Mouse (Mus musculus): Measurements from ENCODE around the gene Zfp27.
A peak's percentile ranks its signal among the peaks of the same experiment; 100 is the strongest.
"Not testable (repeated sequence)": the region's sequence is repeated elsewhere in the genome, so short reads cannot be mapped to it uniquely, and the experiment has no call there.

Gene Zfp27

DNA sequence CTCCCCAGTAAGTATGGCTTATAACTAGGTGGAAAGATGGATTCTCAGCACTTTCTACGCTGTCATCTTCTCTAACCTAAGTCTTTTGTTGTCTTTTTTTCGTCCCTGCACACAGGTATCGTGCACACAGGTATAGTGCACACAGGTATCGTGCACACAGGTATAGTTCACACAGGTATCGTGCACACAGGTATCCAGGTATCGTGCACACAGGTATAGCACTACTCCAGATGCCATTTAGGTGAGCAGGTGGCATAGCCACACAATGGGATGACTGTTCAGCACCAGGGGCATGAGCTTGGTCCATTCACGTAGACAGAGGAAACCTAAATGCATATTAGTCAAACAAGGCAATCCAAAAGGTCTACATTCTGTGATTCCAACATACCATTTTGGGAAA lies 15.9 kb downstream of the Zfp27 start:
- no peak for DNase-seq (ENCODE audit: extremely low spot score)

DNA sequence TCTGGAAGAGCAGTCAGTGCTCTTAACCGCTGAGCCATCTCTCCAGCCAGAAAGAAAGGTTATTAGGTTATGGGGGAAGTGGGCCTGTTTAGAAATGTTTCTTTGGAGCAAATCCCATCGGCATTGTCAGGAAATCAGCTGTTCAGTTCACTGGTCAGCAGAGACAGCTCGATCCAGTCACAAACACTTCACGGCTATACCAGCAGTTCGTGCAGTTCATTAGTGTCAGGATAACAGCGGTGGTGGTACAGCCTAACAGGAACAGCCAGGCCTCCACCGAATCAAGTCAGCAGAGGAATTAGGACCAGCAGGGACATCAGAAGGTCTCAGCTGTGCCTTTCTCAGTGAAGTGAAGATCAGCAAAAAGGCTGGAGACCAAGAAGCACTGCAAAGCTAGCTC lies 25.5 kb downstream of the Zfp27 start:
- DNase-seq (ENCODE audit: extremely low spot score): no peak

DNA sequence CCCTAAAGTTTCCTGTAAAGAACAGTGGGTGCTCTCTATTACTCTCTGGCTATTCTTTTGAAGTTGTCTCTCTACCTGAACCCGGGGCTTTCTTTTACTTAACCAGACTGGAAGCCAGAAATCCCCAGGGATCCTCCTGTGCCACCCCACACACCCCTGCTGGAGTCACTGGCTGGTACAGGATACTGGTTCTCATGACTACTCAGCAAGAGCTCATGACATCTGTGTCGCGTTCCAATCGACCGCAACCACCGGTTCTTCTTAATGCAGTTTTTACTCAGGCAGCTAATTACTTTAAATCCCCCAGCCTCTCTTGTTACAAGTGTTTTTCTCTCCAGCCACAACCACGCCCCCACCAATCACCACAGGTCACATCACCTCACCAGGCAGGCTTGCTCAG lies 26.3 kb downstream of the Zfp27 start:
- DNase-seq (ENCODE audit: extremely low spot score): no peak

DNA sequence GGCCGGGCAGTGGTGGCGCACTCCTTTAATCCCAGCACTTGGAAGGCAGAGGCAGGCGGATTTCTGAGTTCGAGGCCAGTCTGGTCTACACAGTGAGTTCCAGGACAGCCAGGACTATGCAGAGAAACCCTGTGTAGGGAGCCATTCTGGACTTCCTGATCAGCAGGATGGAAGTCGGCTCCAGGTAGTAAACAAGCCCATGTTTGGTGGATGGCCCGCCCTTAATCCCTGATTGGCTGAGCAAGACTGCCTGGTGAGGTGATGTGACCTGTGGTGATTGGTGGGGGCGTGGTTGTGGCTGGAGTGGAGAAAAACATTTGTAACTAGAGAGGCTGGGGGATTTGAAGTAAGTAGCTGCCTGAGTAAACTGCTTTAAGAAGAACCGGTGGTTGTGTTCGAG lies 28.8 kb downstream of the Zfp27 start:
- not testable (repeated sequence) for DNase-seq (ENCODE audit: extremely low spot score)

DNA sequence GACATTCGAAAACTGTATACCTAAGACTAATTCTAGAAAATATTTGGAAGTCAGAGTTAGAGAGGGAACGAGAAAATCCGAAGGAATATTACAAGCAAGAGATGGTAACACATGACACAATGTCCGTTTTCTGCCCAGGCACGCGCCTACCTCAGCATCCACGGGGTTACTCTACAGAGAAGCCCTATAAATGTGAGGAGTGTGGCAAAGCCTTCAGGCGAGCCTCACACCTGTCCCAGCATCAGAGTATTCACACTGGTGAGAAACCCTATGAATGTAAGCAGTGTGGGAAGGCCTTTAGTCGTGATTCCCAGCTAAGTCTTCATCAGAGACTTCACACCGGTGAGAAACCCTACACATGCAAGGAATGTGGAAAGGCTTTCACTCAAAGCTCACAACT lies 32.1 kb downstream of the Zfp27 start:
- DNase-seq (ENCODE audit: extremely low spot score): no peak

DNA sequence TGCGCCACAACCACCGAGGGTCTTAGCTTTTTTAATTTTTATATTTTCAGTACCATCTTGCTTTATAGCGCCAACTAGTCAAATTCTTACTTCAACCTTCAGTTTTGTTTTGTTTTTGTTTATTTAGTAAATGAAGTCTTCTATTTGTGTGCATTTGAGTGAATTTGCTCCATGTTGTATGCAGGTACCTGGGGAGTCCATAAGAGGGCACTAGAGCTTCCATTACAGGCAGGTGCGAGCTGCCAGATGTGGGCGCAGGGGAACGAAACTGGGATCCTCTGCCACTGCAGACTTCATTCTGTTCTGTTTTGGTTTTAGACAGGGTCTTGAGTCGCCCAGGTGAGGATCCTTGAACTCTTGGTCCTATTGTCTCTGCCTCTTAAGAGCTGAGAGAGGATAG lies 44.7 kb downstream of the Zfp27 start:
- DNase-seq (ENCODE audit: extremely low spot score): no peak

DNA sequence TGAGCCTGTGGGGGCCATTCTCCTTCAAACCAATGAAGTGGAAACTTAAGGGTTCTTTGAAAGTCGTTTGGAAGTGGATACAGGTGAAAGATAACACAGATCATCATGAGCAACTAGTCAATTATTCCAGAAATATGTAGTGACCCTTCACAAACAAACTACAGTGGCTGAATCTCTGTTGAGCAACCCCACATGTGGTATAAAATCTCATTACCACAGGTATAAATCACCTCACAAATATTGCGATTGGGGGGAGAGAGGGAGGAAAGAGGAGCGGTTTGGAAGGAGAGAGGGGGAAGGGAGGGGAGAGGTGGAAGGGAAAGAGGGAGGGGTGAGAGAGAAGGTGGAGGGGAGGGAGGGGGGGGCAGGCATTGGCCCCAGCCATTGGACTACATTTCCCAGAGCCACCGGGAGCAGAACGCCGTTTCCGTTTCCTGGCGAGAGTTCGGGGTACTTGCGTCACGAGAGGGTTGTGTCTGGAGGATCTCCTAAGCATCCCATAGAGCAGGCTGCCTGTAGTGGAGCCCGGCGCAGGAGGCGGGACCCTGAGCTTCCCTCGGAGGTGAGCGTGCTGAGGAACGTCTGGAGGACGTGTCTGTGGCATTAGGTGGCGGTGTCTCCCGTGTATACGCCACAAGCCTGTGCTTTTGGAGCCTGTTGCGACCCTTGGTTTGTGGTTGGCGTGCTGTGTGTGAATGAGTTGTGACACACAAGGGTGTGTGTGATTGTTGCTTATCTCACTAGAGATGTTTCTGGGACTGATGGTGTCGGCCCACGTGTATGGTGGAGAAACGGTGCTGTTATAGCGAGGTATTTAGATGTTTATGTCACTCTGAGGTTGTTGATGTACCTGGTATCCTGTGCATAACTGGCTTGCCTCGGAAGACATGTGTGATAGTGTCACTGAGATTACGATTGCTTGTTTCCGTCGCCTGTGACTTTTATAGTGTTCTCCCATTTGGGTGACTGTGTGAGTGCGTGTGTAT lies 46.5 kb downstream of the Zfp27 start, which contains the start of gene Zfp420:
Gene Zfp420 (plus strand): TSS at position 448 of the 986 bp plus-strand sequence.
- peak; percentile 87 for DNase-seq (ENCODE audit: extremely low spot score)

DNA sequence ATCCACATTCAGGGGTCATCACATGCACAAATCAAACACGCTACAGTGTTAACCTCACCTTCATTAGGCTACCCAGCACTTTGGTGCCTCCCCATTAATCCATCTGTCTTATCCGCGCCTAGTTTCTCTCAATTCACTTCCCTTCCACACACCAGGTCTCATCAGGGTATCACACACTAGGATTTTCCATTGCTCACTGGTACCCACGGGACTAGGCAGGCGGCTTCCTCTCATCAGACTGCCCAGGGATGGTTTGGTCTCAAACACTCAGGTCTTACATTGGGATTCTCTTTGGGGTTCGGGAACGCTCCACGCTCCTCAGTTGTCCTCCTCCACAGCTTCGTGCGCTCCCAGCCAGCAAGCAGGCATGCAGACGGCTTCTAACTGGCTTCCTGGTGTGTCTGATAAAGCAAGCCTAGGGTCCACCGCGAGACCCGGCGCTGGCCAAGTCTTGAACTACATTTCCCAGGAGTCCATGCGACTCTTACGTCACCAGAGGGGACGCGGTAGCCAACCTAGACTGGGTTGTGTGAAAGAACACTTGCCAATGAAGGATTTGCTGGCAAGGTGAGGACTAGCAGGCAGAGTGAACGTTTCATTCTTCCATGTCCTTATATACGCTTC lies 53.0 kb downstream of the Zfp27 start, which contains the start of gene Zfp940:
Gene Zfp940 (minus strand): TSS at position 451 of the 624 bp plus-strand sequence.
- DNase-seq (ENCODE audit: extremely low spot score): peak; percentile 91

DNA sequence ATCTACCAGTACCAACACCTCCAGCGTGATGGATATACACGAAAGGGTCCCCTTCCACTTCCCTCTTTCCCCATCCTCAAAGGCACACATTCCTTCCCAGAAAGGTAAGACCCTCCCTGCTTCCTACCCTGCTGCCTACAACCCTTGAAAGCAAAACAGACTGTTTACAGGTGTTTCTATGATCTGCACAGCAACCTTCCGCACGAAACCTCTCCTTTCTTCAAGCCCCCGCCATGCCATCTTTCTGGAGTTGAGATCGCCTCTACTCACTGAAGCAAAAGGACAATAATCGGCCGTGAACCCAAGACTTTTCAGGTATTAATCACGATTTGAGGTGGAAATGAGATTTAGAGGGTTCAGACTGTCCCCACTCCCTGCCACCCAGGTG lies 53.5 kb downstream of the Zfp27 start:
- no peak for DNase-seq (ENCODE audit: extremely low spot score)

DNA sequence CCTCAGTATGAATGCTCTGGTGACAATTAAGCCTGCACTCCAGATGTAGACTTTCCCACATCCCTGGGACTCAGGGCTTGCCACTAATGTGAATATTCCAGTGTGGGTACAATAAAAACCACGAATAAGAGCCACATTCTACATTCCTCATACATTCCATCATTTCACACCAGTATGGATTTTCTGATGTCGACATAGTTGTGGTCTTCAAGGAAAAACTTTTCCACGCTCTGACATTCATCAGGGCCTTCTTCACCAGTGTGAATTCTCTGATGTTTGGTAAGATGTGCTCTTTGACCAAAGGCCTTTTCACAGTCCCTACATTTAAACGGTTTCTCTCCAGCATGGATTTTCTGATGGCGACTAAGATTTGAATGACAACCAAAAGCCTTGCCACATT lies 61.8 kb downstream of the Zfp27 start:
- no peak for DNase-seq (ENCODE audit: extremely low spot score)

All from embryo, embryonic 9.5 days (tissue).